Mouse (Mus musculus): ENCODE data around the gene Stmn1. TPM values are rescaled to one million over a fixed set of nuclear protein-coding genes. Genes with fewer than 3 reads are reported as not detected.

Stmn1 gene
- total RNA-seq, 2 experiments from 2014 or later = 362 to 369 TPM

- H3K4me3 ChIP-seq = no peak overlapping the region
- peak; percentile 68 for TF ChIP-seq CTCF (conservative IDR thresholded peaks at IDR 0.05)
- no peak overlapping the region for H3K27ac ChIP-seq
- peak in 1 of 2 experiments; percentile 53 for DNase-seq (ENCODE audit: low spot score in 2 of 2)
Measured at GRCm38 (mm10) chr4:134512798-134513197, 44.7 kb downstream of the Stmn1 start.

- TF ChIP-seq CTCF (conservative IDR thresholded peaks at IDR 0.05) = no peak
- Histone ChIP-seq H3K4me3 (no peak overlapping the region), H3K27ac (no peak overlapping the region)
- DNase-seq (ENCODE audit: low spot score in 2 of 2) = no peak
Measured at GRCm38 (mm10) chr4:134514309-134514930, 46.3 kb downstream of the Stmn1 start.

DNA sequence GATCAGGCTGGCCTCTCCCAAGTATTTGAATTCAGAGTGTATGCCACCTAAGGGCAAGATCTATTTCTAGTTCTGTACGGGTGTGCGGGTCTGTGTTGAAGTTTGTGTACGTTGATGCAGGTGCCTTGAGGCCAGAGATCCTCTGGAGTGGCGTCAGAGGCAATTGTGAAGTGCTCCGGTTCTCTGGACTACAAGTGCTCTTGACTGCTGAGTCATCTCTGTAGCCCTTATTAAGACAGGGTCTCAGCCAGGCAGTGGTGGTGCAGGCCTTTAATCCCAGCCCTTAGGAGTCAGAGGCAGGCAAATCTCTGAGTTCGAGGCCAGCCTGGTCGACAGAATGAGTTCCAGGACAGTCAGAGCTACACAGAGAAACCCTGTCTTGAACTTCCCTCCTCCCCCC lies 47.5 kb downstream of the Stmn1 start:
- Histone ChIP-seq H3K27ac (no peak overlapping the region), H3K4me3 (no peak overlapping the region)
- no peak for DNase-seq (ENCODE audit: low spot score in 2 of 2)
- TF ChIP-seq CTCF (conservative IDR thresholded peaks at IDR 0.05) = no peak

GRCm38 (mm10) chr4:134516981-134517380 lies 48.9 kb downstream of the Stmn1 start:
- peak in 1 of 2 experiments; percentile 37 for DNase-seq (ENCODE audit: low spot score in 2 of 2)
- Histone ChIP-seq H3K4me3 (no peak overlapping the region), H3K27ac (peak overlapping the region; percentile 68; the same call in 1 of the 2 replicates)
- TF ChIP-seq CTCF (conservative IDR thresholded peaks at IDR 0.05) = no peak

DNA sequence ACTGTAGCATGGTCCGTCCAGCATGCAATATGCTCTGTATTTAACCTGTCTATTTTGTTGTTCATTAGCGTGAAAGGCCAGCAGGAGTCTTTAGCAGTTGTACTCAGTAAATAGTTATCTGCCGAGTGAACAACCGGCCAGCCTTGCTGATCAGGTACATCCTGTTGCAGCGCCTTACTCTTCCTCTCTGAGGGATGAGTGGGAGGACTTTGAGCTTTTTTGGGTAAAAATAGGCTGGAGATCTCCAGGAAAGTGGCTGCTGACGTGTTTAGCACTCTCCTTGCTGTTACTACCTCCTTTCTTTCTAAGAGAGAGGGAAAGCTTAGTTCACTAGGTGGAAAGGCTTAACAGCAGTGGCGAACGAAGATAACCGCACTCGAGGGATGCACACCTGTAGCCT lies 49.6 kb downstream of the Stmn1 start:
- H3K4me3 ChIP-seq = no peak overlapping the region
- H3K27ac ChIP-seq = peak overlapping the region; percentile 68; the same call in 1 of the 2 replicates
- no peak for TF ChIP-seq CTCF (conservative IDR thresholded peaks at IDR 0.05)
- no peak for DNase-seq (ENCODE audit: low spot score in 2 of 2)

GRCm38 (mm10) chr4:134518541-134518940 lies 50.4 kb downstream of the Stmn1 start:
- TF ChIP-seq CTCF (conservative IDR thresholded peaks at IDR 0.05) = no peak
- Histone ChIP-seq H3K4me3 (no peak overlapping the region), H3K27ac (0 out of 2 replicates have a peak overlapping the region, but pooled peaks have one; percentile 8)
- DNase-seq (ENCODE audit: low spot score in 2 of 2) = peak in 1 of 2 experiments; percentile 55

- Histone ChIP-seq H3K27ac (peak overlapping the region; percentile 49), H3K4me3 (no peak overlapping the region)
- no peak for TF ChIP-seq CTCF (conservative IDR thresholded peaks at IDR 0.05)
- peak in 1 of 2 experiments; percentile 45 for DNase-seq (ENCODE audit: low spot score in 2 of 2)
Measured at GRCm38 (mm10) chr4:134519281-134519680, 51.2 kb downstream of the Stmn1 start.

Small RNA genes lying within 50 kb of the gene (microRNA-seq; reads per million reads assigned to microRNA genes)
- gene Gm23634 = 0.18 to 0.64 reads per million in 2 experiments

Other genes with a start within 250 kb of the Stmn1 start
- under 1 TPM in 1 of 2 experiments, not detected in 1; 0.90 TPM for gene Catsper4, start 240.9 kb upstream of the Stmn1 start, total RNA-seq (2021)
- under 1 TPM; 0.38 to 0.66 TPM for gene Cnksr1, start 229.9 kb upstream of the Stmn1 start, total RNA-seq (2021)
- gene E130218I03Rik, start 224.7 kb upstream of the Stmn1 start, total RNA-seq (2021) = not detected
- gene Zfp593, start 222.7 kb upstream of the Stmn1 start, total RNA-seq (2021) = 10 to 100 TPM in 1 of 2 experiments, 1 to 10 TPM in 1; 9.0 to 10.0 TPM
- not detected for gene Gm30191, start 221.4 kb upstream of the Stmn1 start, total RNA-seq (2021)
- 1 to 10 TPM; 2.7 to 4.0 TPM for gene Grrp1, start 214.2 kb upstream of the Stmn1 start, total RNA-seq (2021)
- 10 to 100 TPM; 16.9 to 18.6 TPM for gene Pdik1l, start 180.4 kb upstream of the Stmn1 start, total RNA-seq (2021)
- gene Trim63, start 153.2 kb upstream of the Stmn1 start, total RNA-seq (2021) = not detected
- not detected for gene Slc30a2, start 125.1 kb upstream of the Stmn1 start, total RNA-seq (2021)
- gene Extl1, start 84.5 kb upstream of the Stmn1 start, total RNA-seq (2021) = 10 to 100 TPM; 44.7 to 46.5 TPM
- 1 to 10 TPM; 6.6 to 9.0 TPM for gene Pafah2, start 72.0 kb upstream of the Stmn1 start, total RNA-seq (2021)
- 10 to 100 TPM; 60.2 to 64.7 TPM for gene Paqr7, start 28.4 kb downstream of the Stmn1 start, total RNA-seq (2021)
- gene Aunip, start 42.7 kb downstream of the Stmn1 start, total RNA-seq (2021) = under 1 TPM; 0.56 to 0.67 TPM
- gene Mtfr1l, start 67.1 kb downstream of the Stmn1 start, total RNA-seq (2021) = 10 to 100 TPM; 69.3 to 72.5 TPM
- gene Selenon, start 83.8 kb downstream of the Stmn1 start, total RNA-seq (2021) = 10 to 100 TPM; 17.3 to 19.7 TPM
- 10 to 100 TPM; 22.1 to 25.1 TPM for gene Man1c1, start 236.0 kb downstream of the Stmn1 start, total RNA-seq (2021)

All from layer of hippocampus, adult 2 months (tissue).